Mouse (Mus musculus): ENCODE results near the gene Ctsd. TPM values are rescaled to one million over a fixed set of nuclear protein-coding genes. Genes with fewer than 3 reads are reported as not detected.

The Ctsd gene
- total RNA-seq, 2 experiments from 2014 or later = 133 to 157 TPM

GRCm38 (mm10) chr7:142400750-142401142 lies 12.9 kb upstream of the Ctsd start:
- intact Hi-C loops (cut with DNase I) = no loop called here
- no peak for DNase-seq

GRCm38 (mm10) chr7:142400112-142400749 lies 12.4 kb upstream of the Ctsd start:
- no peak for DNase-seq
- intact Hi-C loops (cut with DNase I) = no loop called here

- intact Hi-C loops (cut with DNase I) = no loop called here
- no peak for DNase-seq
Observed at GRCm38 (mm10) chr7:142399250-142399649, 11.4 kb upstream of the Ctsd start.

DNA sequence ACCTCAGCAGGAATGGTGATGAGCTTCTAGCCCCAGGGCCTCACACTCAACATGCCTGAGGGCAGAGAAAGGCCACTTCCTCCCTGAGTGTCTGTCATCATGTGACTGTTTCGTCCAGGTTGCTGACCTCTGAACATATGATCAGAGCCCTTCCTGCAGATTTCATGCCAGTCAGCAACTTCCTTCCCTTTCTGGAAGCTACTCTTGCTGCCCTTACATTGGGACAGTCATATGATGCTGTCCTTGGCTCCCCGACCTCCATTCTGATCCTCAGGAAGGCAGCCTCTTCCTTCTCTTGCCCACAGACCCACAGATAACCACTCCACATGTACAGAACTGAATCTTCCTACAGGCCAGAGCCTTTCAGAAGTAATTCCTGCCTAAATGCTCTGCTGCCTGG lies 10.2 kb upstream of the Ctsd start:
- intact Hi-C loops (cut with DNase I) = no loop called here

GRCm38 (mm10) chr7:142396611-142397010 lies 8.8 kb upstream of the Ctsd start:
- DNase-seq = no peak

More for the DNA sequence above, 10.2 kb upstream of the Ctsd start:
- DNase-seq = no peak

DNA sequence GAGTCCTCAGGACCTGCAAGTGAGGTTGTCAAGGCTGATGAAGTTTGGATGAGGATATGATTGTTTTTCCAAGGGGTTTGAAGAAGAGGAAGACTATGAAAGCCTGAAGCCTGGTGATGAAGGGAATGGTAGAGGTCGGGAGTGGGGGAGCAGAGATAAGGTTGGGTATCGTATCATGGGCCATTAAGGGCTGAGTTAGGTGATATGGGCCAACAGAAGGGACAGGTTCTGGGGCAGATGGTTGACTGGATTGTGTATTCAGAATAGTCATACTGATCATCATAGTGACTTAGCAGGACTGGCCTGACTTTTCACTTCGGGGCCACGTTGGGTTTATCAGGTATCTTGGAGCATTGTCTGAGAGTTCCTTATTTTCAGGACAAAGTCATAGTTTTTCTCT lies 7.6 kb upstream of the Ctsd start:
- DNase-seq = no peak
- intact Hi-C loops (cut with DNase I) = no loop called here

More at GRCm38 (mm10) chr7:142396611-142397010, 8.8 kb upstream of the Ctsd start:
- intact Hi-C loops (cut with DNase I) = no loop called here

GRCm38 (mm10) chr7:142394261-142395190 lies 6.7 kb upstream of the Ctsd start:
- no peak for DNase-seq
- intact Hi-C loops (cut with DNase I) = no loop called here

DNA sequence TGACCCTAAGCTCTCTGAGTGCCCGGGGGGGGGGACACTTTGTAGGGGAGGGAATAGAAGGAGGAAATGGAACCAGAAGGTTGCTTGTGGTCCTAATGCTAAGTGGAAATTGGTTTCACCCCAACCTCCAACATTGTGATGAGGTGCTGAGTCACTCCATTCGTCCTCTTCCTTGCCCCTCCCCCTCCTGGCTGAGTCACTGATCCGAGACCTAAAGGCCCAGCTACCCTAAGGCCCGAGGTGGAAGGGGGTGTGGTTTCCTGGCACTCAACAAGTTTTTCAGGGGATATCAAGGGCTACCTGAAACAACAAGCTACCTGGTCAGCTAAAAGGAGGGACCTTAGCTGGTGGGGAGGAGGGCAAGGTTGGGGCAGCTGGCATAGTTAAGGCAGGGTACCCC lies 5.4 kb upstream of the Ctsd start:
- intact Hi-C loops (cut with DNase I) = no loop called here
- DNase-seq = no peak

- DNase-seq = no peak
- intact Hi-C loops (cut with DNase I) = no loop called here
Observed at GRCm38 (mm10) chr7:142391609-142392008, 3.8 kb upstream of the Ctsd start.

DNA sequence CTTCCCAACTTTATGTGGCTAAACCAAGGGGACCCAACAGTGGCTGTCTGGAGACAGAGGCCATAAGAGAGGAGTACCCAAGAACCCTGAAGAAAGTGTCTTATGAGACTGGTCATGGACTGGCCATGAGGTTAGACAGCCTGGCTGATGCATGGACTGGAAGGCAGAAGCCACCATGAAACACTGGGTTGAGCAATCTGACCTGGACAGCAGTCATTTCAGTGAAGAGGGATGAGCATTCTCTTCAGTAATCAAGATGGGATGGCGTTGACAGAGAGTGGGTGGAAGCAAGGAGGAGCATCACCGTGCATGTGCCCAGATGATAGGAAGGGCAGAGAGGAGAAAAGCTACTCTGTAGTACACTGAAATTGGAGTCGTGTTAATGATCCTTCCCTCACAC lies 3.3 kb upstream of the Ctsd start:
- intact Hi-C loops (cut with DNase I) = no loop called here
- no peak for DNase-seq

DNA sequence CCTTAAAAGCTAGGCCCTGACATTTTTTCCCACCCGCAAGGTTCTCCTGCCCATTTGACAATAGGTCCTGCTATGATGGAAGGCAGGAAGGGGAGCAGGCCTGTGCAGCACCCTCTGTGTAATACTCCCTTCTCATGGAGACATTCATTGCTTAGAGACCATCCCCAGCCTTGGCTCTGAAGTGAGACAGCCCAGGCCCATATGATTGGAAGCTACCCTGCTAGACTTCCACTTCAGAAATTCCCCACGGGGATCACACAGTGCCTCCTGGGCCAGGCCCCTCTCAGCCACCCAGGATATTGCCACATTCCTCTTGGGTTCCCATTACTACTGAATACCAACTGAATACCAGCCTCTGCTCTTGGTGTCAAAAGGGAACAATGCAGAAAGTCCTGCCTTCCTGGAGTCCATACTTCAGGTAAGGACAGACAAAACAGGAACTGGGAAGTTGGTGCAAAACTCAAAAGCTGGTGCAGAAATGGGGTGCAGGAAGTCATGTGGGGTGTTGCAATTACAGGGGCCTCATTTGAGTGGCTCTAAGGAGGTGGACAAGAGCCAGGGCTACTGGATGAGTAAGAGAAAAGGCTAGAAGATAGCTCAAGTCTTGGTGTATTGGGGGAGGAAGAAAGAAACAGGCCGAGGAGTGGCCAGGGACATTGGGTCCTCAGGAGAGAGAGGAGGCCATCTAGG lies 2.3 kb upstream of the Ctsd start:
- intact Hi-C loops (cut with DNase I) = no loop called here

DNA sequence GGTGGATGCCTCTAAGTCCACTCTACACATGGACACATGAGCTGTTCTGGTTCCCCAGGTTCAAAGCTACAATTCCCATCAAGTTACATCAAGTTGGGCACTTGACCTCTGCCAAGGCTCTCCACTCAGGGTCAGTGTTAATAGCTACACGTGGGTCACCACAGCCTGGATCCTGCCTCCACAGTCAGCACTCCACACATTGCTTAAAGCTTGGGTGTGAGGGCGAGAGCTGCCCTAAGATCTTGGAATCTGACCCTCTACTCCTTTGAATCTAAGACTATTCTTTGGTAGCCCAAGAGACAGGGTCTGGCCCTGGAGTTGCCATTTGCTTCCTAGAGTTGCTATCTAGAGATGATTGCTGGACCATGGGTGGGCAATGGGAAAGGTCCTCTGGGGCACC lies 902 bp upstream of the Ctsd start:
- DNase-seq = no peak
- intact Hi-C loops (cut with DNase I) = no loop called here

More for the DNA sequence above, 2.3 kb upstream of the Ctsd start:
- DNase-seq = no peak

GRCm38 (mm10) chr7:142388198-142388597 lies 360 bp upstream of the Ctsd start:
- no peak for DNase-seq
- intact Hi-C loops (cut with DNase I) = no loop called here

GRCm38 (mm10) chr7:142386621-142387201 lies 1.1 kb downstream of the Ctsd start:
- DNase-seq = no peak
- intact Hi-C loops (cut with DNase I) = no loop called here

- intact Hi-C loops (cut with DNase I) = no loop called here
- no peak for DNase-seq
Observed at GRCm38 (mm10) chr7:142385742-142386403, 2.0 kb downstream of the Ctsd start.

DNA sequence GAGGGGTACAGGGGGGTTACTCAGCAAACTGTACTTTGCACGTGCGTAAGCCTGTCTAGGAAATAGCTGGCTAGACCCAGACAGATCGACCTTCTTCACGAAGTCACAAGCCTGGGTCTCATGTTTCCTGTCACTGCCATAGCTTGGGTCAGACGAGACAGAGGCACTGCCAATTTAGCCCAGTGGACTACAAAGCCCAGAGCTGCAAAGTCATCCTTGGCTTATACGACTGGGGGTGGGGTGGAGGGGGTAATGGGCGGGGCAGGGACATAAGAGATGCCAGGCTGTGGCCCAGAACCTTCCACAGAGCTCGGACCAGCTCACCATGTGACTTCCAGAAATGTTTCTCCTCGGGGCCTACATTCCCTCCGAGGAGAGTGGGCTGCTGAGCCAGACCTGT lies 3.5 kb downstream of the Ctsd start:
- DNase-seq = no peak
- intact Hi-C loops (cut with DNase I) = no loop called here

DNA sequence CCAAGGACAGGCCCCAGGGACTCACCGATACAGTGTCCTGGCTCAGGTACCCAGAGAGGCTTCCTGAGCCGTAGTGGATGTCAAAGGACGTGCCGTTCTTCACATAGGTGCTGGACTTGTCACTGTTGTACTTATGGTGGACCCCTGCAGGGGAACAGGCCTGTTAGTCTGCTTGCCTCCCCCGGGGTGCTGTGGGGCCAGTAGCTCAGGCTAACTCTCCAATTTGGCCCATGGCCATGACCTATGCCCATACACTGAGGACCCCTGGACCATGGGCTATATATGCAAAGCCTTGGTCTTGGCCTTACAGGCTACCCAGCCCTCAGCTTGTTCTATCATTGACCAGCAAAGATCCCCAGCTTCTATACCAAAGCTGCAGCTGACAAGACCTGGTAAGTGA lies 5.3 kb downstream of the Ctsd start, which contains the start of gene Gm49369:
Gm49369 (minus strand) TSS at position 101 of the 400 bp plus-strand sequence.
- intact Hi-C loops (cut with DNase I) = no loop called here
- no peak for DNase-seq

GRCm38 (mm10) chr7:142381175-142381574 lies 6.7 kb downstream of the Ctsd start:
- DNase-seq = no peak
- intact Hi-C loops (cut with DNase I) = no loop called here

DNA sequence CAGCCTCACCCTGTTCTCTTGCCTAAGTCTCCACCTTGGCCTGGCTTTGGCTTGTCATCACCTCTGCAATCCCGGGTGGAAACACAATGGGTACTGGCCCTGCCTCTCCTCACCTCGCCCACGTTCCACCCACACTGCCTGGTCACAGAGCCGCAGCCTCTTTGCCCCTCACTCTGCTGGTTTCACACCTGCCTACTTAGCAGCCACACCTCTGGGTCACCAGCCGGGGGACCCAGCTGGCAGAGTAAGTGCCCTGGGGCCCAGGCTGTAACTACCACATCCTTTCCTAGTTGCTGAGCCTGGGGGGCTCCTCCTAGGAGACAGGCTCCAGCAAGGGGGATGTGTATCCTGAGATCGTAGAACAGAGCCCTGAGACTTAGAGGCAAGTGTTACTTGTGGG lies 8.7 kb downstream of the Ctsd start:
- intact Hi-C loops (cut with DNase I) = no loop called here
- DNase-seq = no peak

GRCm38 (mm10) chr7:142377233-142377925 lies 10.5 kb downstream of the Ctsd start:
- intact Hi-C loops (cut with DNase I) = no loop called here
- no peak for DNase-seq

Data from left cerebral cortex, postnatal 4 days (tissue).